Mouse (Mus musculus) thymus, adult 2 months (tissue): ENCODE results near the gene Rabl6.

Experiments used
- CTCF ChIP-seq: fragments of 200-500 bp; IDR thresholded peaks from 2 replicates; pipeline ENCODE4 v1.5.1; 2012; ENCODE audit warnings: mild to moderate bottlenecking, control low read depth, low read length, moderate library complexity, borderline replicate concordance; ENCODE audit not compliant: control insufficient read depth, poor library complexity, insufficient read depth; ENCODE audit errors: extremely low read depth
- POLR2A ChIP-seq: fragments of 200-500 bp; IDR thresholded peaks from 2 replicates; pipeline ENCODE4 v1.6.1; 2012; ENCODE audit warnings: mild to moderate bottlenecking, low read length, control low read depth, moderate library complexity; ENCODE audit not compliant: control insufficient read depth, poor library complexity, insufficient read depth; ENCODE audit errors: extremely low read depth

DNA sequence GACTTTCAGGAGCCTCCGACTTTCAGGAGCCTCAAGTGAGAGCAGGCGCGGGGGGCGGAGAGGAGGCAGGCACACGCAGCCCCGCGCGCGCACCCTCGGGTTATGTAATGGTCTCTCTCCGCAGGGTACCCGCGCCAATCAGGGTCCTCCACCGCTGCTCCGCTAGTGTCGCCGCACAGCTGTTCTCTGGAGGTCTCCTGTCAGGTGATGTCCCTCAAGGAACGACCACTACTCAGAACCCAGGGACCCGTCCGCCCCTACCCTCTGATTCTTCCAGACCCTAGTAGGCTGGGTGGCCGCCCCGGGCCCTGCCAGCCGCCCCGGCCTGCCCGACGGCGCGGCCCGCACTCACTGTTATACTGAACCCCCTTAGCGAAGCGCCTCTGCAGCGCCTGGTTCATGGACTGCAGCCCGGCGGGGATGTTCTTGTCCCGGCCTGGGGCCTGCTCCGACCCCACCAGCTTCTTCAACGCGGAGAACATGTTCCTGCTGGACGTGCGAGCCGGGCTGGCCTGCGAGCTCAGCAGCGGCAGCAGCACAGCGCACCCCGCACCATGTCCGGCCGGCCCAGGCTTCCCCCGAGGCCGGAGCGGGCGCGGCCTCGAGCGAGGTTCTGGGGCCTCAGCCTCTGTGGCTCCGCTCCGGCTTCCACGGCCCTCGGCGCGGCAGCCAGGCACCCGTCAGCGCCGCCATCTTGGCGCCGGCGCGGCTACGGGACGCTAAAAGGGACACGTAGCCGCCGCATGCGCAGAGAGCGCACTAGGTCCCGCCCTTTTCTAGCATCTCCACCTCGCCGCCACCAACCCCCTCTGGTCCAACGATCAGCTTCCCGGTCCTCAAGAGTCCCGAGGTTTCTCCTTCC is at the start of gene Rabl6:
- TF ChIP-seq CTCF (no peak), POLR2A (peak; percentile 90; the same call in 1 of the 2 replicates)
